Mouse (Mus musculus): ENCODE data around the gene Scnn1a. TPM values are rescaled to one million over a fixed set of nuclear protein-coding genes. Genes with fewer than 3 reads are reported as not detected.

Scnn1a gene
- polyA plus RNA-seq, 1 experiment from 2014 or later: 0.98 TPM

GRCm38 (mm10) chr6:125312581-125313355 is 7.7 kb upstream of the Scnn1a start:
- DNase-seq (ENCODE audit: low spot score): no peak
- Histone ChIP-seq H3K27ac (peak overlapping the region; percentile 98), H3K4me3 (peak overlapping the region; percentile 78)

GRCm38 (mm10) chr6:125313546-125314230 is 6.8 kb upstream of the Scnn1a start, which contains the start of gene Ltbr:
Gene Ltbr (minus strand): TSS chr6:125313885.
- H3K4me1 ChIP-seq: peaks cover 42% of the 10 kb centered on the region
- H3K9me3 ChIP-seq: no peaks in the 10 kb centered on the region
- H3K36me3 ChIP-seq: peaks cover 26% of the 10 kb centered on the region; the same call in 1 of the 2 replicates
- peak within 1 kb of the TSS; percentile 98 for H3K27ac ChIP-seq
- peak within 1 kb of the TSS; percentile 78 for H3K4me3 ChIP-seq
- peak; percentile 91 for DNase-seq (ENCODE audit: low spot score)
- H3K27me3 ChIP-seq (ENCODE audit: insufficient read depth, poor library complexity, severe bottlenecking): peaks cover 15% of the 10 kb centered on the region
- under 1% methylated on average over 39 of the region's 46 CpGs for WGBS

More at GRCm38 (mm10) chr6:125312581-125313355, 7.7 kb upstream of the Scnn1a start:
- Histone ChIP-seq H3K4me1 (peaks cover 43% of the 10 kb centered on the region), H3K36me3 (peaks cover 34% of the 10 kb centered on the region; the same call in 1 of the 2 replicates), H3K9me3 (no peaks in the 10 kb centered on the region), H3K27me3 (ENCODE audit: insufficient read depth, poor library complexity, severe bottlenecking) (peaks cover 11% of the 10 kb centered on the region; the same call in 1 of the 2 replicates)
- WGBS: 52% methylated on average over 22 of the region's 22 CpGs

DNA sequence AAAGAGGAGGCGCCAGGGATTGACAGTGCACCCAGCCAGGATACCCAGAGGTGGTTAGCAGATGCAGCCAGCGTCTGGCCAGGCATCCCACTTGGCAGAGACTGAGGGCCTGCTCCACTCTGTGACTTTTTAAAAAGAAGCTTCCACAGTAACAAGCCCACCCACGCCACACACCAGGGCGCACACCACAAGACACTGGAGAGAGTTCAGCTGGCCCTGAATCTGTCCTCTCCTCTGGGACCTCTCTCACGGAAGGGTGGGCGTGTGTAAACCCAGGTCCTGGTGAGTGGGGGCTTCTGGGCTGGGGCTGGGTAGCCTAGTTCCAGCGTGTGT is 6.3 kb upstream of the Scnn1a start:
- Histone ChIP-seq H3K9me3 (no peaks in the 10 kb centered on the region), H3K4me3 (peak overlapping the region; percentile 78), H3K4me1 (peaks cover 39% of the 10 kb centered on the region), H3K27ac (peak overlapping the region; percentile 98), H3K27me3 (ENCODE audit: insufficient read depth, poor library complexity, severe bottlenecking) (peaks cover 20% of the 10 kb centered on the region), H3K36me3 (peaks cover 22% of the 10 kb centered on the region; the same call in 1 of the 2 replicates)
- DNase-seq (ENCODE audit: low spot score): no peak
- 50% methylated on average over 7 of the region's 7 CpGs for WGBS

- Histone ChIP-seq H3K27me3 (ENCODE audit: insufficient read depth, poor library complexity, severe bottlenecking) (peaks cover 25% of the 10 kb centered on the region), H3K36me3 (peaks cover 16% of the 10 kb centered on the region; the same call in 1 of the 2 replicates), H3K9me3 (no peaks in the 10 kb centered on the region), H3K4me1 (peaks cover 35% of the 10 kb centered on the region), H3K4me3 (no peak overlapping the region), H3K27ac (peak overlapping the region; percentile 98; the same call in 1 of the 2 replicates)
- WGBS: 72% methylated on average over 6 of the region's 6 CpGs
- DNase-seq (ENCODE audit: low spot score): no peak
These were observed 5.7 kb upstream of the Scnn1a start for GRCm38 (mm10) chr6:125314746-125315145.

DNA sequence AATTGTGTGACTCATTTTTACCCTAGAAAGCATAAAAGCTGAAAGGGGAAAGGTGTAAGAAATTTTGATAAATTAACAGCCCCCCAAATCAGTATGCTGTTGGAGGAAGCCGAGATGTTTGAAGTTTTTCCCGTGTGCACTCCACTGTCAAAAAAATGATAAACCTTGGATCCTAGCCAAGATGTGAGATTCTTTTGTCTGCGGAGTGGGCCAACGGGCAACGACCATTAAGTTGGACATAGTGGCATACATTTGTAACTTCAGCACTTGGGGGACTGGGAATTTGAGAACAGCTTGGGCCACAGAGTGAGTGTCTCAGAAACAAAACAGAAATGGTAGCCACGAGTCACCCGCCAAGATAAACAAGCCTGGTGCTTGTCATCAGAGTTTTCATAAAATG is 3.4 kb upstream of the Scnn1a start:
- DNase-seq (ENCODE audit: low spot score): no peak
- H3K4me3 ChIP-seq: no peak overlapping the region

DNA sequence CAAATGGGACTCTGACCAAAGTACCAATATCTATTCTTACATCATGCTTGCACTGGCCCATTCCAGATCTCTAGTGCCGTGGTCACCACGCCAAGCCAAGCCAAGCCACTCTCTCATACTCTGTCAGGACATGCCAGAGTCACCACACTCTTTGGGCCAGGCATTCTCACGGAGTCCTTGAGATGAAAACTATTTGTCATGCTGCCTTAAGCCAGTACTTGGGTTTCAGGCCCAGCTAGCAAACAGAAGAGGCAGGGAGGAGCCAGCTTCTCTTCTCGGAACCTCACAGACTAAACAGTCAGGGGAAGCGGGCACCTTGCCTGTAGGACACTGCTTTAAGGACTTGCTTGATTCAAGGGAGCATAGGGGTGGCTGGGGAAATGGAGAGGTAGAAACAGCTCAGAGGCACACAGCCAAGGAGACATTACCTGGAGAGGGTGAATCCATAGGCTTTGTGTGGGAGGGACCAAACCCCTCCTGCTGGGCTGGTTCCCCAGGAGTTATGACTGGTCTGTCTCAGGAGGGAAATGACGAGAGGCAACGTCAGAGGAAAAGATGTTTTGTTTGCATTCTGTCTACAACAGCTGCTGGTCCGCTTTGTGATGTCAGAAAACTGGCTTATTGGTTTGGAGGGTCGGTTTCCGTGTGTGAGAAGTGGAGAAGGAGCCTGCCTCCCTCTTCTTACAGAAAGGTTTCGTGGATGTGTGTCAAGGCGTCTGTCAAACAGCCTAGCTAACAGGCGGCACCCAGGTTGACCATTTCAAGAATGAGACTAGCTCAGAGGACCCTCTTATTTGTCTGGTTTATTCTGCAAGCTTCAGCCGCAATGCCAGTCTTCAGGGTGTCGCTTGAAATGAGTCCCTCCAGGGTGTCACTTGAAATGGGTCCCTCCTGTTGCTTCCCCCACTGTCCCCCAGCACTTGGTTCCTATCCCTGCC is 1.2 kb upstream of the Scnn1a start:
- H3K27ac ChIP-seq: no peak overlapping the region
- H3K36me3 ChIP-seq: no peaks in the 10 kb centered on the region
- WGBS: 56% methylated on average over 15 of the region's 15 CpGs
- DNase-seq (ENCODE audit: low spot score): no peak
- peaks cover 30% of the 10 kb centered on the region for H3K4me1 ChIP-seq
- no peaks in the 10 kb centered on the region for H3K9me3 ChIP-seq
- no peak overlapping the region for H3K4me3 ChIP-seq
- H3K27me3 ChIP-seq (ENCODE audit: insufficient read depth, poor library complexity, severe bottlenecking): peaks cover 66% of the 10 kb centered on the region

More for the DNA sequence above, 3.4 kb upstream of the Scnn1a start:
- WGBS: 64% methylated on average over 7 of the region's 7 CpGs
- Histone ChIP-seq H3K4me1 (peaks cover 48% of the 10 kb centered on the region), H3K9me3 (no peaks in the 10 kb centered on the region), H3K36me3 (peaks cover 3% of the 10 kb centered on the region; the same call in 1 of the 2 replicates), H3K27ac (no peak overlapping the region), H3K27me3 (ENCODE audit: insufficient read depth, poor library complexity, severe bottlenecking) (peaks cover 49% of the 10 kb centered on the region)

- no peak for DNase-seq (ENCODE audit: low spot score)
- H3K36me3 ChIP-seq: no peaks in the 10 kb centered on the region
These were observed 551 bp upstream of the Scnn1a start for GRCm38 (mm10) chr6:125319919-125320296.

DNA sequence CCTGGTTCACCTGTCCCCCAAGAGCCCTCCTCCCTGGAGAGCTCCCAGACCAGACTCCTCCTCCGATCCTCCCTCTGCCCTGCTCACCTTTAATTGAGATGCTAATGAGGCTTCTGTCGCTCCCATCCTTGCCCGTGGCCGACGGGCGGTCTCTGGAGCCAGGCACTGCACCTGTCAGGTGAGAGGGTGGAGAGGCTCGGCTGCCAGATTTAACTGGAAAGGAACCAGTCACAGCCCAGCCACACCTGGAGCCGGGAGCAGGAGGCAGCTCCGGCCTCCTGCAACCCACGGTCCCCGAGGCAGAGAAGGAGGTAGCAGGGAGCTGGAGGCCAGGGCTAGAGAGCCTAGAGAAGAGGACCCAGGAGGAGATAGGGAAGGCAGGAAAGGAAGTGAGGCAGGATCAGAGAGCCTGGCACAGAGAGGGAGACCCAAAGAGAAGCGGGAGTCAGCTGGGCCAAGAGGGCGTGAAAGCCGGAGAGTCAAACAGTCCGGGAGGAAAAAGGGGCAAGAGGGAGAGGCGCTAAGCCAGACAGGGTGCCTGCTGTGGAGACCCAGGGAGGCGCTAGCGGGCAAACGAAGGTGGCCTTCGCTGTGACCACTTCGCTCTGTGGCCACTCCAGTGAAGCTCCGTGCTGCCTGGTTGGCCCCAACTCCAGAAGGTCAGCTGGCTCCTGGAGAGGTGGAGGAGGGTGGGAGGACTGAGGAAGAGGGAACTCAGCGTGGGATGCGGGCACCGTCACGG is 826 bp downstream of the Scnn1a start:
- WGBS: 6% methylated on average over 26 of the region's 26 CpGs
- DNase-seq (ENCODE audit: low spot score): no peak
- peaks cover 67% of the 10 kb centered on the region for H3K27me3 ChIP-seq (ENCODE audit: insufficient read depth, poor library complexity, severe bottlenecking)

More at GRCm38 (mm10) chr6:125319919-125320296, 551 bp upstream of the Scnn1a start:
- 0 out of 2 replicates have a peak overlapping the region, but pooled peaks have one; percentile 18 for H3K27ac ChIP-seq
- no peaks in the 10 kb centered on the region for H3K9me3 ChIP-seq
- no peak overlapping the region for H3K4me3 ChIP-seq
- peaks cover 29% of the 10 kb centered on the region for H3K4me1 ChIP-seq
- peaks cover 70% of the 10 kb centered on the region for H3K27me3 ChIP-seq (ENCODE audit: insufficient read depth, poor library complexity, severe bottlenecking)

GRCm38 (mm10) chr6:125322794-125323193 is 2.3 kb downstream of the Scnn1a start:
- WGBS: 59% methylated on average over 13 of the region's 13 CpGs
- Histone ChIP-seq H3K27ac (no peak overlapping the region), H3K9me3 (no peaks in the 10 kb centered on the region), H3K4me3 (no peak overlapping the region), H3K27me3 (ENCODE audit: insufficient read depth, poor library complexity, severe bottlenecking) (peaks cover 61% of the 10 kb centered on the region), H3K36me3 (no peaks in the 10 kb centered on the region), H3K4me1 (peaks cover 41% of the 10 kb centered on the region)
- DNase-seq (ENCODE audit: low spot score): no peak

More for the DNA sequence above, 826 bp downstream of the Scnn1a start:
- Histone ChIP-seq H3K27ac (0 out of 2 replicates have a peak overlapping the region, but pooled peaks have one; percentile 11), H3K9me3 (no peaks in the 10 kb centered on the region), H3K4me1 (peaks cover 36% of the 10 kb centered on the region), H3K36me3 (no peaks in the 10 kb centered on the region), H3K4me3 (peak overlapping the region; percentile 23)

DNA sequence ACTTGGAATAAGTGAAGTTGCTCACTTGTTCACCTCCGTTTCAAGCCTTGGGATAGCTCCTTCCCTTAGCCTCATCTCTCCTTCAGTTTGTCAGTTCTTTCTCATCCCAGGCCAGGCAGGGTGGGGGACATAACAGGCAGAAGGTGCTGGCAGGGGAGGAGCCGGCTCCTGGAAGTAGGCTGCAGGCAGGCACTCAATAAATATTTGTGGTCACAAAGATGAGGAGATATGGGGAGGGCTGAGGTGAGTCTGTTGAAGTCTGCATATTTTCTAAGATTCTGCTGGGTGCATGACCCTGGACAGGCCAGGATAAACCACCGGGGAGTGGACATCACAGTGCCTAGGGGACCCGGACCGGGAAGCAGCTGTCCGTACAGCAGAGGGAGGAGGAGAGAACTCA is 3.1 kb downstream of the Scnn1a start:
- Histone ChIP-seq H3K9me3 (no peaks in the 10 kb centered on the region), H3K4me3 (no peak overlapping the region), H3K4me1 (peaks cover 41% of the 10 kb centered on the region), H3K27ac (no peak overlapping the region), H3K27me3 (ENCODE audit: insufficient read depth, poor library complexity, severe bottlenecking) (peaks cover 62% of the 10 kb centered on the region), H3K36me3 (no peaks in the 10 kb centered on the region)
- 58% methylated on average over 6 of the region's 6 CpGs for WGBS
- no peak for DNase-seq (ENCODE audit: low spot score)

- no peak overlapping the region; the same call in 1 of the 2 replicates for H3K27ac ChIP-seq
- WGBS: 26% methylated on average over 6 of the region's 6 CpGs
- H3K4me3 ChIP-seq: no peak overlapping the region
- H3K36me3 ChIP-seq: no peaks in the 10 kb centered on the region
- H3K4me1 ChIP-seq: peaks cover 33% of the 10 kb centered on the region
- peaks cover 44% of the 10 kb centered on the region for H3K27me3 ChIP-seq (ENCODE audit: insufficient read depth, poor library complexity, severe bottlenecking)
- no peaks in the 10 kb centered on the region for H3K9me3 ChIP-seq
- DNase-seq (ENCODE audit: low spot score): no peak
These were observed 4.9 kb downstream of the Scnn1a start for GRCm38 (mm10) chr6:125325337-125325736.

GRCm38 (mm10) chr6:125328243-125328642 is 7.8 kb downstream of the Scnn1a start:
- Histone ChIP-seq H3K36me3 (no peaks in the 10 kb centered on the region), H3K4me3 (no peak overlapping the region), H3K4me1 (peaks cover 30% of the 10 kb centered on the region), H3K27ac (no peak overlapping the region), H3K9me3 (no peaks in the 10 kb centered on the region), H3K27me3 (ENCODE audit: insufficient read depth, poor library complexity, severe bottlenecking) (peaks cover 19% of the 10 kb centered on the region)
- no peak for DNase-seq (ENCODE audit: low spot score)
- WGBS: 79% methylated on average over 5 of the region's 5 CpGs

Measured in heart, embryonic 10.5 days (tissue).